Mouse (Mus musculus) small intestine, adult 2 months (tissue): Measurements from ENCODE around the gene Iqce. TPM values are rescaled to one million over a fixed set of nuclear protein-coding genes. Genes with fewer than 3 reads are reported as not detected.
A peak's percentile ranks its signal among the peaks of the same experiment; 100 is the strongest.

ENCODE experiments used
- H3K27ac ChIP-seq: fragments of 200-500 bp; 2 replicates; pipeline ENCODE4 v1.5.1; 2012; ENCODE audit warnings: low read depth, low read length, control low read depth, inconsistent platforms; ENCODE audit not compliant: insufficient read depth
- H3K27me3 ChIP-seq: fragments of 200-500 bp; 2 replicates; pipeline ENCODE4 v1.6.1; 2012; ENCODE audit warnings: mild to moderate bottlenecking, moderate library complexity, low read length, inconsistent platforms; ENCODE audit not compliant: control insufficient read depth, insufficient read depth
- H3K36me3 ChIP-seq: fragments of 200-500 bp; 2 replicates; pipeline ENCODE4 v1.6.1; 2012; ENCODE audit warnings: mild to moderate bottlenecking, low read length, control low read depth, inconsistent platforms; ENCODE audit not compliant: control insufficient read depth, insufficient read depth
- H3K4me1 ChIP-seq: fragments of 200-500 bp; 2 replicates; pipeline ENCODE4 v1.6.1; 2012; ENCODE audit warnings: low read length, inconsistent platforms, mixed read lengths; ENCODE audit not compliant: control insufficient read depth, insufficient read depth, insufficient read length
- H3K4me3 ChIP-seq: fragments of 200-500 bp; 2 replicates; pipeline ENCODE4 v1.5.1; 2012; ENCODE audit warnings: low read depth, mild to moderate bottlenecking, control low read depth, inconsistent platforms, low read length, moderate library complexity
- CTCF ChIP-seq: fragments of 200-500 bp; IDR thresholded peaks from 2 replicates; pipeline ENCODE4 v1.5.1; 2012; ENCODE audit warnings: low read depth, mild to moderate bottlenecking, control low read depth, inconsistent platforms, low read length, moderate library complexity, mixed read lengths; ENCODE audit not compliant: insufficient replicate concordance, insufficient read length; ENCODE audit errors: extremely low read depth
- POLR2A ChIP-seq: fragments of 200-500 bp; IDR thresholded peaks from 2 replicates; pipeline ENCODE4 v1.6.1; 2012; ENCODE audit warnings: low read depth, mild to moderate bottlenecking, control low read depth, inconsistent platforms, low read length, moderate library complexity
- WGBS: fragments of 180-500 bp; shearing (Covaris S2); methylation state at CpG from one replicate; pipeline ENCODE4 v1.1.7; 2018; 5-methylcytosine and 5-hydroxymethylcytosine counted together
- polyA plus RNA-seq: library from polyadenylated mRNA; depleted of rRNA; stranded (reverse); fragments of >200 nt; gene quantifications from 2 replicates; pipeline ENCODE4 v1.2.3, GENCODE M21; 2012

The Iqce gene
- polyA plus RNA-seq, 1 experiment, result 6.9 TPM

DNA sequence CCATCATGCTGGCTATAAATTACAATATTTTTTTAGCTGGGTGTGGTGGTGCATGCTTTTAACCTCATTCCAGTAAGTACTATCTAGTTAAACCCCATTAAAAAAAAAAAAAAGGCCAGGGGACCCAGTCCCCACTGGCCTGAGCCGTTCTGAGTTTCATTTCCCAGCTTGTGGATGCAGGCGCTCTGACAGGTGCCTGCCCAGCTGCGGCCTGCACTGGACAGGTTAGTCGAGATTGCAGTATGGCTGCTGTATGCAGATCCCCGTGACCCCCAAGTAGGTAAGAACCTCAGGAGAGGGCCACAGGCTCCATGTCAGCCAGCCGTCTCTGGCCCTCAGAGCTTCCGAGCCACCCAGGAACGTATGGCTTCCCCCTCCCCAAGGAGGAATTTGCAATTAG is 40.8 kb downstream of the Iqce start:
- Histone ChIP-seq H3K4me1 (peaks cover 22% of the 10 kb centered on the region), H3K4me3 (no peak overlapping the region), H3K36me3 (no peaks in the 10 kb centered on the region), H3K27me3 (no peaks in the 10 kb centered on the region), H3K27ac (no peak overlapping the region)
- whole genome bisulfite sequencing, result 65% methylated on average over 8 of the region's 8 CpGs
- TF ChIP-seq CTCF, result no peak
- TF ChIP-seq POLR2A, result no peak

DNA sequence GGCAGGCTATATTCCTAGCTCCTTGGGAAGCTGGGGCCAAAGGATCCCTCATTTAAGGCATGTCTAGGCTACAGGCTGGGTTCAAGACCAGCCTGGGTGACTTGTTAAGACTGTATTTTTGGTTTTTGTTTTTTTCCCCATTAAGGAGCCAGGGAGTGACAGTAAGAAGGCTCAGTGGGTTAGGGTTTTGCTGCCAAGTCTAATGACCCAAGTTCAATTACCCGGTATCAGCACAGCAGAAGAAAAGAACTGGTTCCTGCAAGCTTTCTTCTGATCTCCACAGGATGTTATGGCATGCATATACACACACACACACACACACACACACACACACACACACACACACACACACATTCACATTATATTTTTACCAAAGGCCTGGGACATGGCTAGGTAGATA is 41.8 kb downstream of the Iqce start:
- peaks cover 22% of the 10 kb centered on the region for H3K4me1 ChIP-seq
- no peaks in the 10 kb centered on the region for H3K36me3 ChIP-seq
- WGBS, result 22% methylated on average over 1 of the region's 1 CpGs
- no peak overlapping the region for H3K4me3 ChIP-seq
- TF ChIP-seq CTCF (no peak), POLR2A (no peak)
- H3K27me3 ChIP-seq, result no peaks in the 10 kb centered on the region
- no peak overlapping the region for H3K27ac ChIP-seq

DNA sequence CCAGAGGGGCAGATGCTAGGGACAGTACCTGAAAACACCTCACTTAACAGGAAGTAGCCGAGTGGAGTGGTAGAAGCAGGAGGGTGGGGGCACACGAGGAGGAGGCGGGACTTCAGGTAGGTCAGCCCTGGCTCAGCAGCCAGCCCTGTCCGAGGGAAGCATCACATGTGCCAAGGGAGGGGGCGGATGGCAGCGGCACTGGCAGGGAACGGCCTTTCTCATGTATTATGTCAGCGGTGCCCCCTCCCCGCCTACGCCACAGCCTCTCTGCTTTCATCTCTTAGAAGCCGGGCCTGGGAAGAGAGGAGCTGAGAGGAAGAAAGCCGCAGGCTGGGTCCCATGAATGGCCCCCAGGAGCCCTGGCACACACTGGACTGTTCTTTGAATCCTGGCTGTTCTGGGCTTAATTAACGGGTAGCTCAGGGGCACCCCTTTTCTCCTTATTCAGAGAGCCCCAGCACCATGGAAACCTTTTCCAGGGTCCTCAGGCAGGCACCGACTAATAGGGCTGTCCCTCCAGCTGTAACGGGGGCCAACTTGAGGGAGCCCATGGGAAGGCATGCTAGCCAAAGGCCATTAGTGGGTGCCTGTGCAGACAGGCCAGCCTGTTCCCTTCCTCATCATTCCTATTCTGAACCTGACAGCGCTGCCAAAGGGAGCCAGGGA is 42.4 kb downstream of the Iqce start:
- H3K27me3 ChIP-seq, result no peaks in the 10 kb centered on the region
- WGBS, result 56% methylated on average over 16 of the region's 16 CpGs
- H3K27ac ChIP-seq, result no peak overlapping the region
- H3K36me3 ChIP-seq, result no peaks in the 10 kb centered on the region
- peaks cover 25% of the 10 kb centered on the region for H3K4me1 ChIP-seq
- H3K4me3 ChIP-seq, result no peak overlapping the region
- TF ChIP-seq CTCF (no peak), POLR2A (no peak)

DNA sequence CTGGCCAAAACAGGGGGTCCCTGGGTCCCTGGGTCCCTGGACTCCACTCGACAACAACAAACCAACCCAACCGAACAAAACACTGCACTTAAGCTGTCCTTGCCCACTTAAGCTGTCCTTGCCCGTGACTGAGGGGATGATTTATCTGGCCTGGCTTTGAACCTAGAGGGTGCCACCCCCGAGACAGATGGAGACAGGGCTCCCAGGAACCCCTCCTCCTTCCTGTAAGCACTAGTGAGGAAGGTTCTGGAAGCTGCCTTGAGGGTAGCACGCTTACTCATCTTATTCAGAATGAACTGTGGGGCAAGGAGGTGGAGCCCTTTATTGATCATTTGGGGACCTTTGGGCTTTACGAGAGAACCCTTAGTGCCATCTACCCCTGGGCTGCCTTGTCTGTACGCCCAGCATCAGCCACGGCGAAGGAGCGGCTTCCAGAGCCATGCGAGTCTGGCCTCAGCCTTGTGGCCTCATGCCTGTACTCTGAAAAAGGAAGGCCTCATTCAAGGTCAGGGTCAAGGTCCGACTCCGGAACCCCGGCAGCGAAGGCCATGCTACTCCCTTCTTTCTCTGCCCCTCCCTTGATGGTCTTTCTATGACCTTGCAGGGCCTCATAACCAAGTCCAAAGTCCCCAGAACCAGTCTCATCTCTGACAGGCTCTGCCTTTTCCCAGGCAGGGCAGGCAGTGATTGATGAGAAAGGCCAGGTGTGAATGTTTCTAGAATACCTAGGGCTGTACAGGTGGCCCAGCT is 47.9 kb downstream of the Iqce start:
- Histone ChIP-seq H3K4me3 (no peak overlapping the region), H3K27ac (peak overlapping the region; percentile 86), H3K4me1 (peaks cover 20% of the 10 kb centered on the region), H3K27me3 (no peaks in the 10 kb centered on the region), H3K36me3 (no peaks in the 10 kb centered on the region)
- TF ChIP-seq CTCF, result no peak
- TF ChIP-seq POLR2A, result peak; percentile 19; the same call in 1 of the 2 replicates
- 31% methylated on average over 15 of the region's 15 CpGs for WGBS

DNA sequence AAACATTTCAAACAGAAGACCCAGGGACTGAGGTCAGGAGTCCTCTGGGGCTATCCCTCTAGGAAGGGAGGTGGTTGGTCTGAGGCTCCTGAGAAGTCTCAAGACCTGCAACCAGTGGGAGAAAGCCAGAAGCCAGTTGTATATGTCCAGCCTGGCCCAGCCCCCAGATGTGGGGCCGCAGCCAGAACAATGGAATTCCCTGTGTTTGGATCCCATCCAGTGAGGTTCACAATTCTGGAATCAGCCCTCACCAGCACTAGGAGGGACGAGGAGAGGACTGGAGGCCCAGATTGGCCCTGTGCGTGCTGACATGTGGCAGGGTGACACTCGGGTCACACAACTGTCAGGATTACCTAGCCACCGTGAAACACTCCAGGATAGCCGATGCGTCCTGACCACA is 49.6 kb downstream of the Iqce start:
- Histone ChIP-seq H3K4me1 (peaks cover 26% of the 10 kb centered on the region), H3K4me3 (no peak overlapping the region), H3K27me3 (no peaks in the 10 kb centered on the region), H3K27ac (no peak overlapping the region), H3K36me3 (no peaks in the 10 kb centered on the region)
- TF ChIP-seq CTCF (no peak), POLR2A (no peak)
- 86% methylated on average over 7 of the region's 7 CpGs for WGBS

DNA sequence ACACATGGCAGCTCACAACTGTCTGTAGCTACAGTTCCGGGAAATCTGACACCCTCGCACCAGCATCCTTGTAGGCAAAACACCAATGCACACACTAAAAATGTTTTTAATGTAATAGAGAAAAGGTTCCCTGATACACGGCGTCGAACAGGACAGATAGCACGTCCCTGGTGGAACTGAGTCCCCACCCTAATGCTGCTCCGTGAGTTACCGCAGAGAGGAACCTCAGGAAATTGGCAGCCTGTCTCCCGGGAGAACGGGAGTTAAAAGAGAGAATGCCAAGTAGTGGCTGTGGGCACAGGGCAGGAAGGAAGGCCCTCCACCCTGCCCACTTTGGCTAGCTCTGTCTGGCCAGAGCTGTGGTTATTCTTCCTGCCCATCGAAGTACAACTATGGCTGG is 50.9 kb downstream of the Iqce start:
- H3K4me1 ChIP-seq, result peaks cover 28% of the 10 kb centered on the region
- H3K27ac ChIP-seq, result no peak overlapping the region
- 85% methylated on average over 11 of the region's 11 CpGs for WGBS
- TF ChIP-seq POLR2A, result no peak
- TF ChIP-seq CTCF, result no peak
- H3K4me3 ChIP-seq, result no peak overlapping the region
- no peaks in the 10 kb centered on the region for H3K36me3 ChIP-seq
- no peaks in the 10 kb centered on the region for H3K27me3 ChIP-seq

DNA sequence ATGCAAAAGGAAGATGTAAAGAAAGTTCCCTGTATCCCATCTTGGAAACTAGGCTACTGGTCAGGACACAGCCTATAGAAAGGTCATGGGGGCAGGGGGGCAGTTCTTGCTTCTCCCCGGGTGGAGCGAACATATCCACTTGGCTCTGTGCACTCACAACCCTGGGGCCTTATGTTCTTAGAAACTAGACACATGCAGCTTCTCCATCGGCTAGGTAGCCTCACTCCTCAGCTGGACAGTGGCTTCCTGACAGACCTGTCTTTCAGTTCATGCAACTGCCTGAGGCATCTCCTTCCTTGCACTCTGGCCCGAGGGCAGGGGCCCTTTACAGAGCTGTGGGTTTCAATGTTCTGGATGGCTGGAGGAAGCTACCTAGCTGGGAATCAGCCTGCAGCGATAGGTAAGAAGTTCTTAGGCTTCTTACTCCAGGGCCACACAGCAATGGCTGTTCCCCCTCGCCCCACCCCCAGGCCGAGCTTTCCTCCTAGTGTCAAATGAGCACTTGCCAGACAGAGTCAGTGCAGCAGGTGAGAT is 52.2 kb downstream of the Iqce start:
- 51% methylated on average over 7 of the region's 7 CpGs for WGBS
- H3K4me3 ChIP-seq, result no peak overlapping the region
- TF ChIP-seq CTCF, result no peak
- no peak for TF ChIP-seq POLR2A
- peaks cover 26% of the 10 kb centered on the region for H3K4me1 ChIP-seq
- no peak overlapping the region for H3K27ac ChIP-seq
- no peaks in the 10 kb centered on the region for H3K27me3 ChIP-seq
- no peaks in the 10 kb centered on the region for H3K36me3 ChIP-seq

DNA sequence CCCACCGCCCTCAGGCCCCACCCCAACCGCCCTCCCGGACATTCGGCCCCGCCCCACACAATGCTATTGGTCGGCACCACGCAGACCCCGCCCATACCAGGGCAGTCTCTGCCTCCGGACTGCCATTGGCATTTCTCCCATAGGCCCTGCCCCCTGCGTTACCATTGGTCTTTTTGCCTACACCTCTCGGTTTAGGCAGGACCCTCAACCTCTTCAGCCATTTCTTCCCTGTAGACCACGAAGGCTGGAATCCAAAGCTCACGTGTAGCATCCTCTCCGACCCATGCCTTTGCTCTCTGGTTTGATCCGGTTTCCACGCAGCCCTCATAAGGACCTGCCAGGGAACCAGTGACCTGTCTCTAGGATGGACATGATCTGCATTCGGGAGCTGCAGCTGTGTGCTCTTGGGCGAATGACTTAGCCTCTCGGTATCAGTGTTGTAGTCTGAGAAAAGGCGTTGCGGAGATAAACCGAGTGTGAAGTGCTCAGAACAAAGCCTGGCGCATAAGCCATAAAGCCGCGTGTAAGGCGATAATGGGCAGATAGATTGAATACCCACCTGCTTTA is 53.0 kb downstream of the Iqce start:
- H3K27me3 ChIP-seq, result no peaks in the 10 kb centered on the region
- H3K4me1 ChIP-seq, result peaks cover 20% of the 10 kb centered on the region
- H3K4me3 ChIP-seq, result peak overlapping the region; percentile 56
- no peak overlapping the region for H3K27ac ChIP-seq
- WGBS, result 3% methylated on average over 26 of the region's 26 CpGs
- H3K36me3 ChIP-seq, result no peaks in the 10 kb centered on the region
- TF ChIP-seq CTCF, result no peak
- no peak for TF ChIP-seq POLR2A
